Mouse (Mus musculus): ENCODE data around the gene Jade1. TPM values are rescaled to one million over a fixed set of nuclear protein-coding genes. Genes with fewer than 3 reads are reported as not detected.
A peak's percentile ranks its signal among the peaks of the same experiment; 100 is the strongest.

The Jade1 gene
- polyA plus RNA-seq, 1 experiment from 2014 or later, result 15.3 TPM

GRCm38 (mm10) chr3:41594097-41594879 lies 38.8 kb downstream of the Jade1 start:
- no peaks in the 10 kb centered on the region for H3K9me3 ChIP-seq (ENCODE audit: control insufficient read depth)
- H3K4me1 ChIP-seq (replicated peaks; ENCODE audit: control insufficient read depth, insufficient read depth, low read length), result 0 out of 2 replicates have a peak, but pooled peaks cover 3% of the 10 kb centered on the region
- peak; percentile 90 for ATAC-seq
- H3K27me3 ChIP-seq (replicated peaks; ENCODE audit: control insufficient read depth, insufficient read depth, low read length), result no peaks in the 10 kb centered on the region
- no peak overlapping the region for H3K4me3 ChIP-seq (ENCODE audit: low read depth, low read length)
- peaks cover 59% of the 10 kb centered on the region for H3K36me3 ChIP-seq (ENCODE audit: control insufficient read depth, insufficient read depth)
- peak; percentile 44; the same call in 1 of the 2 replicates for TF ChIP-seq CTCF (IDR thresholded peaks at IDR 0.05; ENCODE audit: low read depth)
- peak overlapping the region; percentile 9; the same call in 1 of the 2 replicates for H3K4me2 ChIP-seq (replicated peaks; ENCODE audit: low read depth)
- WGBS, result 48% methylated on average over 9 of the region's 9 CpGs
- no peak overlapping the region for H3K9ac ChIP-seq (ENCODE audit: low read depth, low read length)
- peak overlapping the region; percentile 80 for H3K27ac ChIP-seq (ENCODE audit: low read depth, low read length)

- Histone ChIP-seq H3K4me3 (ENCODE audit: low read depth, low read length) (no peak overlapping the region), H3K9ac (ENCODE audit: low read depth, low read length) (no peak overlapping the region), H3K4me1 (replicated peaks; ENCODE audit: control insufficient read depth, insufficient read depth, low read length) (no peaks in the 10 kb centered on the region), H3K36me3 (ENCODE audit: control insufficient read depth, insufficient read depth) (peaks cover 56% of the 10 kb centered on the region), H3K27me3 (replicated peaks; ENCODE audit: control insufficient read depth, insufficient read depth, low read length) (no peaks in the 10 kb centered on the region), H3K27ac (ENCODE audit: low read depth, low read length) (peak overlapping the region; percentile 80; the same call in 1 of the 2 replicates), H3K9me3 (ENCODE audit: control insufficient read depth) (no peaks in the 10 kb centered on the region), H3K4me2 (replicated peaks; ENCODE audit: low read depth) (no peak overlapping the region)
- no peak for TF ChIP-seq CTCF (IDR thresholded peaks at IDR 0.05; ENCODE audit: low read depth)
- WGBS, result 89% methylated on average over 4 of the region's 4 CpGs
- no peak for ATAC-seq
These were observed 39.5 kb downstream of the Jade1 start for GRCm38 (mm10) chr3:41595010-41595409.

DNA sequence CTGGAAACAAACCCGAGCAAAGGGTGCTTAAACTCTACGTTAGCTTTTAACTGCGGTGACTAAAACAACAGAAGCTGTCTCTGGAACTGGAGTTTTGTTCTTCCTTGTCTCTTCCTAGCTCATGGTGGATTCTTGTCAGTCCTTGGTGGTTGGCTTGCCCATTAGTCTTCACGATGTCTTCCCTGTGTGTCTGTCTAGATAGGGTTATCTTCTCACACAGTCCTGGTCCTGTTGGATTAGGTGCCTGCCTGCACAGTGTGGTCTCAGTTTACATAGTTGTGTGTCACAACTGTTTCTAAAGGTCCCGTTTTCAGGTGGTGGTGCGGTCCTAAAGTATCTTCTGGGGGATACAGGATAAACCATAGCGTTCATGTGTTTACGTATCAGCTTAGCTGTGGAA lies 41.5 kb downstream of the Jade1 start:
- Histone ChIP-seq H3K36me3 (ENCODE audit: control insufficient read depth, insufficient read depth) (peaks cover 53% of the 10 kb centered on the region), H3K9me3 (ENCODE audit: control insufficient read depth) (no peaks in the 10 kb centered on the region), H3K27me3 (replicated peaks; ENCODE audit: control insufficient read depth, insufficient read depth, low read length) (no peaks in the 10 kb centered on the region), H3K4me3 (ENCODE audit: low read depth, low read length) (no peak overlapping the region), H3K4me1 (replicated peaks; ENCODE audit: control insufficient read depth, insufficient read depth, low read length) (no peaks in the 10 kb centered on the region), H3K9ac (ENCODE audit: low read depth, low read length) (no peak overlapping the region), H3K27ac (ENCODE audit: low read depth, low read length) (no peak overlapping the region), H3K4me2 (replicated peaks; ENCODE audit: low read depth) (no peak overlapping the region)
- no peak for TF ChIP-seq CTCF (IDR thresholded peaks at IDR 0.05; ENCODE audit: low read depth)
- no peak for ATAC-seq
- 95% methylated on average over 8 of the region's 8 CpGs for WGBS

DNA sequence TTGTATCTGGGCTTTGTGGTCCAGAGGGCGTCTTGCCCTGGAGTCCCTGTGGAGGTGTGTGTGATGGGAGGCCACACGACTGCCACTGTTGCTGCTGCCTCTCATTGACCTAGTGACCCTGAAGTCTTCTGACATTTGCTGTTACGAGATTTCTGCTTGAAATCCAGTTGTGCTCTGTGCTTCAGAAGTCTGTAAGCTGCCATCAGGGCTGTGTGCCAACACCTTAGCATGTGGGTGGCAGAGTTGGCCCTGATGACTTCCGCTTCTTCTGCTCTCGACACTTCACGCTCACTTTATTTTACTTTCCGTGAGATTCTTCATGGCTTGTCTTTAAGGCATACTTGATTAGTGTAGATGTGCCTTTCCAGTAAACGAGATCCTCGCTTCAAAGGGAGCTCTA lies 42.9 kb downstream of the Jade1 start:
- H3K4me1 ChIP-seq (replicated peaks; ENCODE audit: control insufficient read depth, insufficient read depth, low read length), result no peaks in the 10 kb centered on the region
- no peak overlapping the region for H3K9ac ChIP-seq (ENCODE audit: low read depth, low read length)
- no peaks in the 10 kb centered on the region for H3K27me3 ChIP-seq (replicated peaks; ENCODE audit: control insufficient read depth, insufficient read depth, low read length)
- 87% methylated on average over 9 of the region's 9 CpGs for WGBS
- H3K36me3 ChIP-seq (ENCODE audit: control insufficient read depth, insufficient read depth), result peaks cover 48% of the 10 kb centered on the region
- no peaks in the 10 kb centered on the region for H3K9me3 ChIP-seq (ENCODE audit: control insufficient read depth)
- no peak overlapping the region for H3K4me2 ChIP-seq (replicated peaks; ENCODE audit: low read depth)
- no peak overlapping the region for H3K4me3 ChIP-seq (ENCODE audit: low read depth, low read length)
- no peak for TF ChIP-seq CTCF (IDR thresholded peaks at IDR 0.05; ENCODE audit: low read depth)
- no peak overlapping the region for H3K27ac ChIP-seq (ENCODE audit: low read depth, low read length)
- ATAC-seq, result no peak

DNA sequence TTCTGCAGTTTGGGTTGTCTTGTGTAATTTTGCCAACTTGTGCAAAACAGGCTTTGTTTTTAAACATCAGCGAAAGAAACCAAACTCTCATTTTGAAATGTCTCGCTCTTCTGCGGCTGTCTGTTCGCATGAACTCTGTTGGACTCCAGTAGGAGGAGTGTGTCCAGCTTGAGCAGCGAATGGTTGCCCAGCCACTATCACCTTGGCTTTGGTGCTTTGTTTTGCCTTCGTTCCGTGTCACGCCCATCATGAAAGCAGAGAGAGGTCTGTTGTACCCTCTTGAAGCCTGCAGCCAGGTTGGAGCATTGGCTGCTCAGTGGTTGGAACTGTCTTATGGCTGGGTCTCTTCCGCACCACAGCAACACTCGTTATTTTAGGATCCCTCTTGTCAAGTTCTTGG lies 43.7 kb downstream of the Jade1 start:
- TF ChIP-seq CTCF (IDR thresholded peaks at IDR 0.05; ENCODE audit: low read depth), result no peak
- no peaks in the 10 kb centered on the region for H3K27me3 ChIP-seq (replicated peaks; ENCODE audit: control insufficient read depth, insufficient read depth, low read length)
- no peaks in the 10 kb centered on the region for H3K9me3 ChIP-seq (ENCODE audit: control insufficient read depth)
- no peak overlapping the region for H3K9ac ChIP-seq (ENCODE audit: low read depth, low read length)
- H3K4me2 ChIP-seq (replicated peaks; ENCODE audit: low read depth), result no peak overlapping the region
- H3K4me1 ChIP-seq (replicated peaks; ENCODE audit: control insufficient read depth, insufficient read depth, low read length), result no peaks in the 10 kb centered on the region
- H3K36me3 ChIP-seq (ENCODE audit: control insufficient read depth, insufficient read depth), result peaks cover 49% of the 10 kb centered on the region
- no peak overlapping the region for H3K27ac ChIP-seq (ENCODE audit: low read depth, low read length)
- H3K4me3 ChIP-seq (ENCODE audit: low read depth, low read length), result no peak overlapping the region
- 92% methylated on average over 10 of the region's 10 CpGs for WGBS
- no peak for ATAC-seq

DNA sequence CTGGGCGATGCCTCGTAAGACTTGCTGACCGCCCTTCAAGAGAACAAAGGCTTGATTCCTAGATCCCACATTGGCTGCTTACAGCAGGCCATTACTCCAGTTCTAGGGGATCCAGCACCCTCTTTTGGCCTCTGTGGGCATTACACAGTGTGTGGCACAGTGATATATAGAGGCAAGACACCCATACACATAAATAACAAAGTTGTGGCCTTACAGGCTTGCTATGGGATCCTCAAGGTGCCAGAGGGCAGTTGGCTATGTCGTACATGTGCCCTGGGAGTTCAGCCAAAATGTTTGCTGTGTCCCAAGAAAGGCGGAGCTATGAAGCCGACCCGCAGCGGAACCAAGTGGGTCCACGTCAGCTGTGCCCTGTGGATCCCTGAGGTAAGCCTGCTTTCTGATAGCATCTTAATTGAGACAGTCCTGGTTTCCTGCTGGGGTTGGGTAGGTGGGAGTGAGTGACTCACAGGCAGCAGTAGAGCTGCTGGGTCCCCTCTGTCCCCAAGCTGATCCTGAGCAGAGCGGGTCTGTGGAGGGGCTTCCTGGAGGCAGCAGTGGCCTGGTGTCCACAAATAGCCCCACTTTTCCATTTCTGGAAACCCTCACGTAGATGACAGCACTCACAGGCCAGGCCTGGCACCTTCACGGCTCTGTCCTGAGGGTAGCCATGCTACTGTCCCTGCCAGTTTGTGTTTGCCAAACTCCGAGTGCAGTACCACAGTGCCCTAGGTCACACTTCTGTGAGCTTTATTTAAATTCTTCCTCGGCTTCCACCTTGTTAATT lies 44.5 kb downstream of the Jade1 start:
- no peak overlapping the region for H3K4me3 ChIP-seq (ENCODE audit: low read depth, low read length)
- H3K36me3 ChIP-seq (ENCODE audit: control insufficient read depth, insufficient read depth), result peaks cover 56% of the 10 kb centered on the region
- ATAC-seq, result no peak; the same call in 1 of the 2 replicates
- WGBS, result 90% methylated on average over 14 of the region's 14 CpGs
- peak; percentile 76 for TF ChIP-seq CTCF (IDR thresholded peaks at IDR 0.05; ENCODE audit: low read depth)
- no peaks in the 10 kb centered on the region for H3K9me3 ChIP-seq (ENCODE audit: control insufficient read depth)
- H3K9ac ChIP-seq (ENCODE audit: low read depth, low read length), result no peak overlapping the region
- no peaks in the 10 kb centered on the region for H3K27me3 ChIP-seq (replicated peaks; ENCODE audit: control insufficient read depth, insufficient read depth, low read length)
- H3K27ac ChIP-seq (ENCODE audit: low read depth, low read length), result no peak overlapping the region
- H3K4me2 ChIP-seq (replicated peaks; ENCODE audit: low read depth), result no peak overlapping the region
- no peaks in the 10 kb centered on the region for H3K4me1 ChIP-seq (replicated peaks; ENCODE audit: control insufficient read depth, insufficient read depth, low read length)

All from intestine, postnatal 0 days (tissue).